Mouse (Mus musculus) hindbrain, embryonic 10.5 days (tissue): ENCODE results near the gene Ceacam11. TPM values are rescaled to one million over a fixed set of nuclear protein-coding genes. Genes with fewer than 3 reads are reported as not detected.
"Not testable (repeated sequence)": the region's sequence is repeated elsewhere in the genome, so short reads cannot be mapped to it uniquely, and the experiment has no call there.

ENCODE experiments used
- DNase-seq: peaks from one replicate; pipeline ENCODE4 v3.0.0-alpha.2; 2017; ENCODE audit warnings: low spot score
- H3K27ac ChIP-seq: fragments of 300-500 bp; sonication (generic); 2 replicates; pipeline ENCODE4 v1.5.1; 2016; ENCODE audit warnings: mild to moderate bottlenecking, moderate library complexity
- H3K27me3 ChIP-seq: fragments of 300-500 bp; sonication (generic); 2 replicates; pipeline ENCODE4 v1.6.1; 2016; ENCODE audit warnings: mild to moderate bottlenecking; ENCODE audit not compliant: poor library complexity, insufficient read depth, severe bottlenecking
- H3K36me3 ChIP-seq: fragments of 300-500 bp; sonication (generic); 2 replicates; pipeline ENCODE4 v1.6.1; 2016; ENCODE audit warnings: mild to moderate bottlenecking, moderate library complexity
- H3K4me1 ChIP-seq: fragments of 300-500 bp; sonication (generic); replicated peaks from 2 replicates; pipeline ENCODE4 v1.6.1; 2016; ENCODE audit warnings: mild to moderate bottlenecking
- H3K4me3 ChIP-seq: fragments of 300-500 bp; sonication (generic); 2 replicates; pipeline ENCODE4 v1.5.1; 2016; ENCODE audit warnings: mild to moderate bottlenecking, moderate library complexity
- H3K9me3 ChIP-seq: fragments of 300-500 bp; sonication (generic); 2 replicates; pipeline ENCODE4 v1.6.1; 2016; ENCODE audit warnings: mild to moderate bottlenecking, moderate library complexity
- WGBS: fragments of 180-500 bp; shearing (Covaris S2); methylation state at CpG from one replicate; pipeline ENCODE4 v1.1.7; 2016; 5-methylcytosine and 5-hydroxymethylcytosine counted together
- polyA plus RNA-seq: library from polyadenylated mRNA; unstranded; fragments of >200 nt; fragmentation: Nextera tagmentation; extraction: Ambion mirVana; gene quantifications from 2 replicates; pipeline ENCODE4 v1.2.1, GENCODE M21; 2016

Gene Ceacam11
- polyA plus RNA-seq = not detected in 2 replicates

DNA sequence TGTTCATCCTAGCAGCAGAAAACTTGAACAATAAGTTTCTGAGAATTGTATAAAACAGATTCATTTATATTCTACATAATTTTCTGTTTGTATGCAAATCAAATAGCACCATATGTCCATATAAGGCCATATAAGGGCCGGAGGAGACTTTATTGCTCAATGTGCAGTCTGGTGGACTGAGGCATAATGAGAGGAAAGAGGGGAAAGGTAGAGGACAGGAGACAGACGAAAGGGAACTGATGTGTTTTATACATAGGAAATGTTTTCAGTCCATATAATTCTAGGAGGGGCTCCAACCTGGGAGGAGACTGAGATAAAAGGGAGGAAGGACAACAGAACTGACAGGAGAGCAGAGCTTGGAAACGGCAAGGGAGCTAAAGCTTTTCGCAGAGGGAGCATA lies at the start of gene Ceacam11:
Gene Ceacam11, plus strand, starts transcription at position 301 of the 400 bp plus-strand sequence.
- peaks cover 88% of the 10 kb centered on the region for H3K9me3 ChIP-seq
- DNase-seq = no peak
- no peak within 1 kb of the TSS for H3K4me3 ChIP-seq
- no peaks in the 10 kb centered on the region for H3K4me1 ChIP-seq
- WGBS = 85% methylated on average over 4 of the region's 4 CpGs
- H3K36me3 ChIP-seq = no peaks in the 10 kb centered on the region
- no peaks in the 10 kb centered on the region for H3K27me3 ChIP-seq
- H3K27ac ChIP-seq = no peak within 1 kb of the TSS

DNA sequence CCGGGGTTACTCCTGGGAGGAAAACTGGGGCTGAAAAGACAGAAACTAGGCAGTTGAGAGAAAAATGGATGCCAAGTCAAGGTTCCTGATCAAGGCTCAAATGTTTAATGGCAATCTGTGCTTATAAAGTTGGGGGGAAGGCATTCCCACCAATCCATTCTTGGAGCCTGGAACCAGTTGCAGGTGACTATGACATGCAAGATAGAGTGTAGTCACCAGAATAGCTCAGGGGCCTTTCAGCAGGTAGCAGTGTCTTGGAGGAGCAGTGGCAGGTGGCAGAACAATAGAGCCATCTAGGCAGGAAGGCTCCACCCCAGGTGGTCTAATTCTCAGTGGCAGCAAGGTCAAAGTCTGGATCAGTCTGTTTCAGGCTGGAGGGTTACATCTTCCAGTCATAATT lies 29.2 kb downstream of the Ceacam11 start:
- H3K36me3 ChIP-seq, H3K27ac ChIP-seq, H3K27me3 ChIP-seq, H3K4me3 ChIP-seq, DNase-seq, H3K4me1 ChIP-seq: not testable (repeated sequence)
- peaks cover 36% of the 10 kb centered on the region for H3K9me3 ChIP-seq
- WGBS = 88% methylated on average over 1 of the region's 1 CpGs

DNA sequence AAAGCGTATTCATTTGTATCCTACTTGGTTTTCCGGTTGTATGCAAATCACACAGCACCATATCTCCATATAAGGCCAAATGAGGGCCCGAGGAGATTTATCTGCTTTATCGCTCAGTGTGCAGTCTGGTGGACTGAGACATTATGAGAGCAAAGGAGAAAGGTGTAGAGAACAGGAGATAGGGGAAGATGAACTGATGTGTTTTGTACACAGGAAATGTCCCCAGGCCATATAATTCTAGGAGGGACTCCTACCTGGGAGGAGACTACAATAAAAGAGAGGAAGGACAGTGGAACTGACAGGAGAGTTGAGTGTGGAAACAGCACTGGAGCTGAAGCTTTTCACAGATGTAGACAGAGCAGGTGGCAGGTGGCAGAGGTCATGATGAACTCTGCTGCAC lies 37.7 kb downstream of the Ceacam11 start, which contains the start of gene Ceacam13:
Gene Ceacam13, plus strand, starts transcription at position 301 of the 400 bp plus-strand sequence.
- Histone ChIP-seq H3K9me3 (peaks cover 76% of the 10 kb centered on the region), H3K27me3 (no peaks in the 10 kb centered on the region), H3K4me1 (no peaks in the 10 kb centered on the region), H3K4me3 (no peak within 1 kb of the TSS), H3K36me3 (no peaks in the 10 kb centered on the region), H3K27ac (no peak within 1 kb of the TSS)
- WGBS = 82% methylated on average over 4 of the region's 4 CpGs
- no peak for DNase-seq

Other genes starting within 250 kb of the Ceacam11 start
- gene Ceacam14, start 159.5 kb upstream of the Ceacam11 start, polyA plus RNA-seq = not detected in 2 replicates
- gene Gm5155, start 100.4 kb upstream of the Ceacam11 start, polyA plus RNA-seq = not detected in 2 replicates
- not detected in 2 replicates for gene Ceacam13, start 37.8 kb downstream of the Ceacam11 start, polyA plus RNA-seq
- not detected in 2 replicates for gene Ceacam12, start 93.8 kb downstream of the Ceacam11 start, polyA plus RNA-seq
- gene Igfl3, start 204.4 kb downstream of the Ceacam11 start, polyA plus RNA-seq = not detected in 2 replicates